Mouse (Mus musculus) liver, embryonic 11.5 days (tissue): ENCODE results near the gene Foxa3. TPM values are rescaled to one million over a fixed set of nuclear protein-coding genes. Genes with fewer than 3 reads are reported as not detected.

Experiments used
- ATAC-seq: fragments of 200-750 bp; cut with Nextera tagmentation; replicated peaks from 2 replicates; pipeline ENCODE4 v1.8.0; 2017; ENCODE audit warnings: moderate number of reproducible peaks, mild to moderate bottlenecking, moderate TSS enrichment, moderate library complexity; ENCODE audit not compliant: low FRiP score
- DNase-seq: peaks from one replicate; pipeline ENCODE4 v3.0.0-alpha.2; 2017; ENCODE audit warnings: low spot score
- H3K27ac ChIP-seq: fragments of 300-500 bp; sonication (generic); 2 replicates; pipeline ENCODE4 v1.5.1; 2014; ENCODE audit warnings: mild to moderate bottlenecking, low read depth, low read length, control low read depth
- H3K27me3 ChIP-seq: fragments of 300-500 bp; sonication (generic); replicated peaks from 2 replicates; pipeline ENCODE4 v1.6.1; 2014; ENCODE audit warnings: low read length, mixed read lengths; ENCODE audit not compliant: control insufficient read depth, insufficient read depth
- H3K36me3 ChIP-seq: fragments of 300-500 bp; sonication (generic); 2 replicates; pipeline ENCODE4 v1.6.1; 2014; ENCODE audit warnings: mild to moderate bottlenecking, low read length, moderate library complexity, mixed read lengths; ENCODE audit not compliant: control insufficient read depth, insufficient read depth
- H3K4me1 ChIP-seq: fragments of 300-500 bp; sonication (generic); replicated peaks from 2 replicates; pipeline ENCODE4 v1.6.1; 2014; ENCODE audit warnings: low read length, mixed read lengths; ENCODE audit not compliant: control insufficient read depth, insufficient read depth
- H3K4me2 ChIP-seq: fragments of 300-500 bp; sonication (generic); 2 replicates; pipeline ENCODE4 v1.6.1; 2014; ENCODE audit warnings: mild to moderate bottlenecking, control low read depth, moderate library complexity
- H3K4me3 ChIP-seq: fragments of 300-500 bp; sonication (generic); 2 replicates; pipeline ENCODE4 v1.5.1; 2014; ENCODE audit warnings: low read depth, low read length, control low read depth
- H3K9ac ChIP-seq: fragments of 300-500 bp; sonication (generic); 2 replicates; pipeline ENCODE4 v1.6.1; 2014; ENCODE audit warnings: low read depth, low read length, control low read depth
- H3K9me3 ChIP-seq: fragments of 300-500 bp; sonication (generic); 2 replicates; pipeline ENCODE4 v1.6.1; 2016; ENCODE audit warnings: low read length, inconsistent platforms, mixed read lengths; ENCODE audit not compliant: control insufficient read depth
- WGBS: fragments of 180-500 bp; shearing (Covaris S2); extraction: QIAGEN DNeasy Blood & Tissue Kit; methylation state at CpG from one replicate; pipeline ENCODE4 v1.1.7; 2014; 5-methylcytosine and 5-hydroxymethylcytosine counted together
- polyA plus RNA-seq: library from polyadenylated mRNA; unstranded; fragments of >200 nt; fragmentation: Nextera tagmentation; extraction: Ambion mirVana; gene quantifications from 2 replicates; pipeline ENCODE4 v1.2.1, GENCODE M21; 2014

Gene Foxa3
- polyA plus RNA-seq, 1 experiment from 2014 or later = 29.7 TPM

DNA sequence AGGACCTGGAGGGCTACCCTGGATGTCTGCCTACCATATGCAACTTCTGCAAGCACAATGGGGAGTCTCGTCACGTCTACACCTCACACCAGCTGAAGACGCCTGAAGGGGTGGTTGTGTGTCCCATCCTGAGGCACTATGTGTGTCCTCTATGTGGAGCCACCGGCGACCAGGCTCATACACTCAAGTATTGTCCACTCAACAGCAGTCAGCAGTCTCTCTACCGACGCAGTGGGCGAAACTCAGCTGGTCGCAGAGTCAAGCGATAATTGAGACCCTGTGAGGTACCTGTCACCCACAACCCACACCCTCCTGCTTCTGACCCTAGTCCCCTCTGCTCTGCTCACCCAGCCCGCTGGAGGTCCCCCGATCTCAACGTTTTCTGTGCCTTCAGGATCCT, 35.6 kb downstream of the Foxa3 start:
- Histone ChIP-seq H3K4me3 (no peak overlapping the region), H3K27me3 (peaks cover 42% of the 10 kb centered on the region), H3K4me2 (no peak overlapping the region), H3K27ac (no peak overlapping the region), H3K4me1 (peaks cover 12% of the 10 kb centered on the region), H3K9ac (no peak overlapping the region), H3K36me3 (no peaks in the 10 kb centered on the region), H3K9me3 (no peaks in the 10 kb centered on the region)
- DNase-seq (no peak), ATAC-seq (no peak)
- WGBS = 63% methylated on average over 13 of the region's 13 CpGs

DNA sequence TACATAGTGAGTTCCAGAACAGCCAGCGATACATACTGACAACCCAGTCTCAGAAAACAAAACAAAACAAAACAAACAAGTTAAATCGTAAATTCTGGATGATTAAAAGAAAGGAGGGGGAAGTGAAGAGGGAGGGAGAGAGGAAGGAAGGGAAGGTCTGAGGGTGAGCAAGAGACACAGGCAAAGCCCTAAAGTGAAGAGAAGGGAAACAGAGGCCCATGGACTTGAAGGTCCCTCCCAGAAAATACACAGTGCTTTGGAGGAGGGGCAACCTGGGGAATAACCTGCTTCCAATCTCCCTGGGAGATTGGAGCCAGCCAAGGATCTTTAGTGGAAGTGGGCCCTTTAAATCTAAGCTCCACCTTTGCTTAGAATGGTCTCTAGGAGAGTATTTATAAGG, 36.2 kb downstream of the Foxa3 start, which contains the start of gene Nanos2:
Nanos2 (plus strand) TSS at position 301 of the 400 bp plus-strand sequence.
- Histone ChIP-seq H3K4me2 (no peak within 1 kb of the TSS), H3K27ac (no peak within 1 kb of the TSS)

DNA sequence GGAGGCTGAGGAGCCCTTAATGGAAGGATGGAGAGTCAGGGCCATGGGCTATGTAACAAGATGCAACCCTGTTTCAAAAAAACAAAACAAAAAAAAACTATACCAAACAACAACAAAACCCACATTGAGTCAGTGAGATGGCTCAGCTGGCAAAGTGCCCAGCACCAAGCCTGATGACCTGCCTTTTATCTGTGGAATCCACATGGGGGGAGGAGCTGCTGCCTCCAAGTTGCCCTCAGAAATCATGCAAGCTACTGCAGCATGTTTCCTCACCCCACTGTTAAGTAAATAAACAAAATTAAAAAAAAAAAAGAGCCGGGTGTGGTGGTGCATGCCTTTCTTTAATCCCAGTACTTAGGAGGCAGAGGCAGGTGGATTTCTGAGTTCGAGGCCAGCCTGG, 36.8 kb downstream of the Foxa3 start:
- 68% methylated on average over 2 of the region's 2 CpGs for whole genome bisulfite sequencing
- Histone ChIP-seq H3K4me3 (no peak overlapping the region), H3K4me1 (peaks cover 10% of the 10 kb centered on the region), H3K9ac (no peak overlapping the region), H3K4me2 (no peak overlapping the region), H3K27me3 (peaks cover 29% of the 10 kb centered on the region), H3K36me3 (no peaks in the 10 kb centered on the region), H3K27ac (no peak overlapping the region), H3K9me3 (no peaks in the 10 kb centered on the region)
- ATAC-seq (no peak), DNase-seq (no peak)

More for the DNA sequence above, 36.2 kb downstream of the Foxa3 start, which contains the start of gene Nanos2:
- Histone ChIP-seq H3K27me3 (peaks cover 35% of the 10 kb centered on the region), H3K9me3 (no peaks in the 10 kb centered on the region), H3K4me3 (no peak within 1 kb of the TSS), H3K9ac (no peak within 1 kb of the TSS), H3K4me1 (peaks cover 12% of the 10 kb centered on the region), H3K36me3 (no peaks in the 10 kb centered on the region)
- WGBS = 60% methylated on average over 2 of the region's 2 CpGs
- ATAC-seq (no peak), DNase-seq (no peak)

DNA sequence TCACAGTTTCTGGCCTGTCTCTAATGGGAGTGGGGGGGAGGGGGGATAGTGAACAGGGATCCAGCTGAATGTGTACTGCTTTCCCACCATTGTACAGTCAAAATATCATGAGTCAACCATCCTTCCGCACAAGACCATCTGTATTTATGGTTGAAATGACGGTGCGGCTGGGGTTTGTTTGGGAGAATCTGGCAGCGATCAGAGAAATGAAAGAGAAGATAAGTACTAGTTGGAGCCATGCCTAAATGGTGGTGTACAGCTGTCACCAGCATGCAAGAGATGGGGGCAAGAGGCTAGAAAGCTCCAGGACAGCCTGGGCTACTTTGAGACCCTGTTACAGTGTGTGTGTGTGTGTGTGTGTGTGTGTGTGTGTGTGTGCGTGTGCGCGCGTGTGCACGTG, 45.0 kb downstream of the Foxa3 start:
- Histone ChIP-seq H3K4me2 (no peak overlapping the region), H3K9ac (no peak overlapping the region), H3K27ac (no peak overlapping the region), H3K4me3 (no peak overlapping the region), H3K36me3 (no peaks in the 10 kb centered on the region), H3K4me1 (no peaks in the 10 kb centered on the region), H3K27me3 (no peaks in the 10 kb centered on the region), H3K9me3 (no peaks in the 10 kb centered on the region)
- WGBS = 91% methylated on average over 9 of the region's 9 CpGs
- ATAC-seq (no peak), DNase-seq (no peak)

DNA sequence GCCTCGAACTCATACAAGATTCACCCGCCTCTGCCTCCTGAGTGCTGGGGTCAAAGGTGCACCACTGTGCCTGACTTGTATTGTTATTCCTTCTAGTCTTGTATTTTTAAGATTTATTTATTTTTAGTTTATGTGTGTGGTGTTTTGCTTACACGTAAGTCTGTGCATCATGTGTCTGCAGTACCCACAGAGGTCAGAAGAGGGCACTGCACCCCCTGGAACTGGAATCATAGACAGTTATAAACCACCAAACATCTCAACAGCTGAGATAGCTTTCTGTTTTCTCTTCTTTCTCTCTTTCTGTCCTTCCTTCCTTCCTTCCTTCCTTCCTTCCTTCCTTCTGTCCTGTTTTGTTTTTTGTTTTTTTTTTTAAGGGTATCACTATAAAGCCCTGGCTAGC, 52.4 kb downstream of the Foxa3 start:
- Histone ChIP-seq H3K4me3 (no peak overlapping the region), H3K27me3 (peaks cover 4% of the 10 kb centered on the region), H3K9me3 (no peaks in the 10 kb centered on the region), H3K4me1 (no peaks in the 10 kb centered on the region), H3K36me3 (no peaks in the 10 kb centered on the region), H3K27ac (no peak overlapping the region), H3K4me2 (no peak overlapping the region), H3K9ac (no peak overlapping the region)
- ATAC-seq (no peak), DNase-seq (no peak)
- 93% methylated on average over 3 of the region's 3 CpGs for WGBS

DNA sequence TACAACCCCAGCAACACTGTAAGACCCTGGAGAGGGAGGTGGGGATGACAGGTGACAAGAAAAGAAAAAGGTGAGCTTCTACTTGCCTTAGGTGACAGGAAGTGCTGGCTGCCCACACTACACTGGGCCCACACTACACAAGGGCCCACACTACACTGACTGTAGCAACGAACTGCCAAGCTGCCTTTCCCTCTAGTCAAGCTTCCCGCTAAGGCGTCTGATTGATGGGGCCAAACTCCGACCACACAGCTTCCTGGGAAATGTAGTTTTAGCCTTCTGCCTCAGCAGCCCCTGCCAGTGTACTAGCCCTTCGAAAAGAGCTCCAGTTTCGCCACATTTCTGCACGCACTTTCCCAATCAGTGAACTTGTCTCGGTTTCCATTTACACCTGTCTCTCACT, 55.7 kb downstream of the Foxa3 start:
- H3K9me3 ChIP-seq = no peaks in the 10 kb centered on the region
- peaks cover 36% of the 10 kb centered on the region for H3K27me3 ChIP-seq
- no peak for DNase-seq
- WGBS = 11% methylated on average over 8 of the region's 8 CpGs
- no peaks in the 10 kb centered on the region for H3K36me3 ChIP-seq
- H3K4me2 ChIP-seq = no peak overlapping the region
- no peak for ATAC-seq
- no peak overlapping the region for H3K27ac ChIP-seq
- no peak overlapping the region for H3K9ac ChIP-seq
- no peak overlapping the region for H3K4me3 ChIP-seq
- no peaks in the 10 kb centered on the region for H3K4me1 ChIP-seq

DNA sequence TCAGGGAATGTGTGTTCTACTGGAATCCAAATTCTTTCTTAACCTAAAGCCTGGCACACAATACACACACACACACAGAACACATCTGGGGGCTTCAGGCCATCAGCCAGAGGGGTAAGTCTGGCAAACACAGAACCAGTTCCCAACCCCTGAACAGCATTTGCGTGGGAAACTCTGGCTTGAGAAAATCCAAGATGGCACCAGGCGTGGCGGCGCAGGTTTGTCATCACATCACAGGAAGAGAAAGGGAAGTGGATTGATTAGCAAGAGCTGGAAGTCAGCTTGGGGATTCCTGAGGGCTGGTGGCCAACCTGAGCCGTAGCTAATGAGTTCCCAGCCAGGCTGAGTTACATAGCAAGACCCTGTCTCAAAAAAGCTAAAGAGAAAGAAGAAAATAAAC, 58.0 kb downstream of the Foxa3 start:
- Histone ChIP-seq H3K36me3 (no peaks in the 10 kb centered on the region), H3K9me3 (no peaks in the 10 kb centered on the region), H3K27ac (no peak overlapping the region), H3K4me1 (no peaks in the 10 kb centered on the region), H3K4me3 (no peak overlapping the region), H3K9ac (no peak overlapping the region), H3K4me2 (no peak overlapping the region), H3K27me3 (peaks cover 59% of the 10 kb centered on the region)
- ATAC-seq (no peak), DNase-seq (no peak)
- WGBS = 71% methylated on average over 5 of the region's 5 CpGs

DNA sequence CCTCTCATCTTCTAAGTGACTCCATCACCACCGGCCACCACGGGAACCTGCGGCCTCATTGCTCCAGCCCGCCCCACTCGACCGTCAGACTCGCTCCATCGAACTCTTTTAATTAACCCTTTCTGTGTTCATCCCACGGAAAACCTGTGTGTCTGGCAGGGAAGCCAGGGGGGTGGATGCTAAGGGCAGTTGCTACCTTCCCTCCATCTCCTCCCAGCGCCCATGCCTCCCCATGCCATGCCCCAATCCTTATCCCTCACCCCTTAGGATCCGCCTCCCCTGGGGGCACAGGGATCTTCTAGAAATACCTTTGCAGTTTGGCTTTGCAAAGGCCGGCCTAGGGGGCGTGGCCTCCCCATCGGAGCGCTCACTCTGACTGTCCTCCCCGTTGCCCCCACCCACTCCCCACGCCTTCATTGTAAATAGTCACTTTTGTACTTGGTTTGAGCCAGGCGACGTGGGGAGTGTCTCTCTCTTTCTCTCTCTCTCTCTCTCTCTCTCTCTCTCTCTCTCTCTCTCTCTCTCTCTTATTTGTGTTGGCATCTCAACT, 60.0 kb downstream of the Foxa3 start:
- Histone ChIP-seq H3K4me3 (no peak overlapping the region), H3K27ac (no peak overlapping the region)
- no peak for ATAC-seq

More for the DNA sequence above, 60.0 kb downstream of the Foxa3 start:
- WGBS = 3% methylated on average over 19 of the region's 19 CpGs
- no peaks in the 10 kb centered on the region for H3K9me3 ChIP-seq
- H3K9ac ChIP-seq = no peak overlapping the region
- DNase-seq = no peak
- no peaks in the 10 kb centered on the region for H3K36me3 ChIP-seq
- no peak overlapping the region for H3K4me2 ChIP-seq
- peaks cover 77% of the 10 kb centered on the region for H3K27me3 ChIP-seq
- no peaks in the 10 kb centered on the region; the same call in 1 of the 2 replicates for H3K4me1 ChIP-seq
